Mouse (Mus musculus): ENCODE measurements around the gene C1qtnf5. TPM values are rescaled to one million over a fixed set of nuclear protein-coding genes. Genes with fewer than 3 reads are reported as not detected.
A peak's percentile ranks its signal among the peaks of the same experiment; 100 is the strongest.

Gene C1qtnf5
- polyA plus RNA-seq, 1 experiment from 2014 or later = 5.4 TPM

- no peaks in the 10 kb centered on the region for H3K27me3 ChIP-seq (replicated peaks; ENCODE audit: control insufficient read depth, insufficient read depth, low read length)
- ATAC-seq = no peak
- TF ChIP-seq CTCF (IDR thresholded peaks at IDR 0.05; ENCODE audit: low read depth) = no peak
- no peaks in the 10 kb centered on the region for H3K9me3 ChIP-seq (ENCODE audit: control insufficient read depth)
- H3K9ac ChIP-seq (ENCODE audit: low read depth, low read length) = no peak overlapping the region
- H3K27ac ChIP-seq (ENCODE audit: low read depth, low read length) = no peak overlapping the region
- H3K4me3 ChIP-seq (ENCODE audit: low read depth, low read length) = no peak overlapping the region
- H3K4me1 ChIP-seq (replicated peaks; ENCODE audit: control insufficient read depth, insufficient read depth, low read length) = no peaks in the 10 kb centered on the region
- H3K36me3 ChIP-seq (ENCODE audit: control insufficient read depth, insufficient read depth) = no peaks in the 10 kb centered on the region
- H3K4me2 ChIP-seq (replicated peaks; ENCODE audit: low read depth) = no peak overlapping the region
- WGBS = 60% methylated on average over 2 of the region's 2 CpGs
These were observed 7.4 kb downstream of the C1qtnf5 start for GRCm38 (mm10) chr9:44114453-44114852.

GRCm38 (mm10) chr9:44115599-44115998, 8.6 kb downstream of the C1qtnf5 start:
- no peaks in the 10 kb centered on the region for H3K4me1 ChIP-seq (replicated peaks; ENCODE audit: control insufficient read depth, insufficient read depth, low read length)
- no peaks in the 10 kb centered on the region for H3K36me3 ChIP-seq (ENCODE audit: control insufficient read depth, insufficient read depth)
- TF ChIP-seq CTCF (IDR thresholded peaks at IDR 0.05; ENCODE audit: low read depth) = no peak
- H3K27ac ChIP-seq (ENCODE audit: low read depth, low read length) = no peak overlapping the region
- WGBS = 90% methylated on average over 9 of the region's 9 CpGs
- H3K4me3 ChIP-seq (ENCODE audit: low read depth, low read length) = no peak overlapping the region
- no peak overlapping the region for H3K4me2 ChIP-seq (replicated peaks; ENCODE audit: low read depth)
- H3K9me3 ChIP-seq (ENCODE audit: control insufficient read depth) = no peaks in the 10 kb centered on the region
- H3K27me3 ChIP-seq (replicated peaks; ENCODE audit: control insufficient read depth, insufficient read depth, low read length) = no peaks in the 10 kb centered on the region
- H3K9ac ChIP-seq (ENCODE audit: low read depth, low read length) = no peak overlapping the region
- no peak for ATAC-seq

- no peak overlapping the region for H3K9ac ChIP-seq (ENCODE audit: low read depth, low read length)
- no peak overlapping the region for H3K4me3 ChIP-seq (ENCODE audit: low read depth, low read length)
- no peaks in the 10 kb centered on the region for H3K36me3 ChIP-seq (ENCODE audit: control insufficient read depth, insufficient read depth)
- no peak overlapping the region for H3K4me2 ChIP-seq (replicated peaks; ENCODE audit: low read depth)
- ATAC-seq = no peak
- 88% methylated on average over 4 of the region's 4 CpGs for WGBS
- no peaks in the 10 kb centered on the region for H3K4me1 ChIP-seq (replicated peaks; ENCODE audit: control insufficient read depth, insufficient read depth, low read length)
- no peaks in the 10 kb centered on the region for H3K9me3 ChIP-seq (ENCODE audit: control insufficient read depth)
- H3K27me3 ChIP-seq (replicated peaks; ENCODE audit: control insufficient read depth, insufficient read depth, low read length) = no peaks in the 10 kb centered on the region
- TF ChIP-seq CTCF (IDR thresholded peaks at IDR 0.05; ENCODE audit: low read depth) = peak; percentile 46
- H3K27ac ChIP-seq (ENCODE audit: low read depth, low read length) = no peak overlapping the region
These were observed 9.1 kb downstream of the C1qtnf5 start for GRCm38 (mm10) chr9:44116182-44116581.

GRCm38 (mm10) chr9:44119011-44119410, 12.0 kb downstream of the C1qtnf5 start:
- Histone ChIP-seq H3K4me1 (replicated peaks; ENCODE audit: control insufficient read depth, insufficient read depth, low read length) (no peaks in the 10 kb centered on the region), H3K27me3 (replicated peaks; ENCODE audit: control insufficient read depth, insufficient read depth, low read length) (no peaks in the 10 kb centered on the region), H3K27ac (ENCODE audit: low read depth, low read length) (no peak overlapping the region), H3K9me3 (ENCODE audit: control insufficient read depth) (no peaks in the 10 kb centered on the region), H3K36me3 (ENCODE audit: control insufficient read depth, insufficient read depth) (no peaks in the 10 kb centered on the region), H3K4me2 (replicated peaks; ENCODE audit: low read depth) (no peak overlapping the region), H3K4me3 (ENCODE audit: low read depth, low read length) (no peak overlapping the region), H3K9ac (ENCODE audit: low read depth, low read length) (no peak overlapping the region)
- peak; percentile 73 for TF ChIP-seq CTCF (IDR thresholded peaks at IDR 0.05; ENCODE audit: low read depth)
- ATAC-seq = no peak
- whole genome bisulfite sequencing = 58% methylated on average over 5 of the region's 5 CpGs

GRCm38 (mm10) chr9:44119948-44120465, 13.0 kb downstream of the C1qtnf5 start:
- WGBS = 68% methylated on average over 8 of the region's 8 CpGs
- no peaks in the 10 kb centered on the region for H3K27me3 ChIP-seq (replicated peaks; ENCODE audit: control insufficient read depth, insufficient read depth, low read length)
- TF ChIP-seq CTCF (IDR thresholded peaks at IDR 0.05; ENCODE audit: low read depth) = no peak
- no peak overlapping the region for H3K27ac ChIP-seq (ENCODE audit: low read depth, low read length)
- H3K9ac ChIP-seq (ENCODE audit: low read depth, low read length) = no peak overlapping the region
- ATAC-seq = no peak
- H3K4me1 ChIP-seq (replicated peaks; ENCODE audit: control insufficient read depth, insufficient read depth, low read length) = no peaks in the 10 kb centered on the region
- no peaks in the 10 kb centered on the region for H3K36me3 ChIP-seq (ENCODE audit: control insufficient read depth, insufficient read depth)
- no peak overlapping the region for H3K4me3 ChIP-seq (ENCODE audit: low read depth, low read length)
- H3K4me2 ChIP-seq (replicated peaks; ENCODE audit: low read depth) = no peak overlapping the region
- H3K9me3 ChIP-seq (ENCODE audit: control insufficient read depth) = no peaks in the 10 kb centered on the region

GRCm38 (mm10) chr9:44124317-44124716, 17.3 kb downstream of the C1qtnf5 start:
- H3K27me3 ChIP-seq (replicated peaks; ENCODE audit: control insufficient read depth, insufficient read depth, low read length) = no peaks in the 10 kb centered on the region
- 71% methylated on average over 6 of the region's 6 CpGs for WGBS

GRCm38 (mm10) chr9:44125026-44125425, 18.0 kb downstream of the C1qtnf5 start:
- ATAC-seq = no peak
- Histone ChIP-seq H3K9me3 (ENCODE audit: control insufficient read depth) (no peaks in the 10 kb centered on the region), H3K36me3 (ENCODE audit: control insufficient read depth, insufficient read depth) (no peaks in the 10 kb centered on the region), H3K4me1 (replicated peaks; ENCODE audit: control insufficient read depth, insufficient read depth, low read length) (0 out of 2 replicates have a peak, but pooled peaks cover 4% of the 10 kb centered on the region), H3K27me3 (replicated peaks; ENCODE audit: control insufficient read depth, insufficient read depth, low read length) (0 out of 2 replicates have a peak, but pooled peaks cover 2% of the 10 kb centered on the region), H3K9ac (ENCODE audit: low read depth, low read length) (no peak overlapping the region), H3K4me2 (replicated peaks; ENCODE audit: low read depth) (no peak overlapping the region), H3K27ac (ENCODE audit: low read depth, low read length) (no peak overlapping the region), H3K4me3 (ENCODE audit: low read depth, low read length) (no peak overlapping the region)
- 76% methylated on average over 5 of the region's 5 CpGs for WGBS
- TF ChIP-seq CTCF (IDR thresholded peaks at IDR 0.05; ENCODE audit: low read depth) = no peak

More at GRCm38 (mm10) chr9:44124317-44124716, 17.3 kb downstream of the C1qtnf5 start:
- no peak for ATAC-seq
- no peak overlapping the region for H3K9ac ChIP-seq (ENCODE audit: low read depth, low read length)
- no peaks in the 10 kb centered on the region for H3K36me3 ChIP-seq (ENCODE audit: control insufficient read depth, insufficient read depth)
- no peak overlapping the region for H3K27ac ChIP-seq (ENCODE audit: low read depth, low read length)
- no peaks in the 10 kb centered on the region for H3K9me3 ChIP-seq (ENCODE audit: control insufficient read depth)
- 0 out of 2 replicates have a peak, but pooled peaks cover 4% of the 10 kb centered on the region for H3K4me1 ChIP-seq (replicated peaks; ENCODE audit: control insufficient read depth, insufficient read depth, low read length)
- no peak overlapping the region for H3K4me2 ChIP-seq (replicated peaks; ENCODE audit: low read depth)
- H3K4me3 ChIP-seq (ENCODE audit: low read depth, low read length) = no peak overlapping the region
- peak; percentile 73 for TF ChIP-seq CTCF (IDR thresholded peaks at IDR 0.05; ENCODE audit: low read depth)

All from intestine, postnatal 0 days (tissue).